Mouse (Mus musculus) liver (tissue): Measurements from ENCODE around the gene Prkaca.
A peak's percentile ranks its signal among the peaks of the same experiment; 100 is the strongest.

Experiments used
- DNase-seq: peaks from one replicate; pipeline ENCODE4 v3.0.0-alpha.2; 2020; ENCODE audit warnings: mixed read lengths

Prkaca gene

DNA sequence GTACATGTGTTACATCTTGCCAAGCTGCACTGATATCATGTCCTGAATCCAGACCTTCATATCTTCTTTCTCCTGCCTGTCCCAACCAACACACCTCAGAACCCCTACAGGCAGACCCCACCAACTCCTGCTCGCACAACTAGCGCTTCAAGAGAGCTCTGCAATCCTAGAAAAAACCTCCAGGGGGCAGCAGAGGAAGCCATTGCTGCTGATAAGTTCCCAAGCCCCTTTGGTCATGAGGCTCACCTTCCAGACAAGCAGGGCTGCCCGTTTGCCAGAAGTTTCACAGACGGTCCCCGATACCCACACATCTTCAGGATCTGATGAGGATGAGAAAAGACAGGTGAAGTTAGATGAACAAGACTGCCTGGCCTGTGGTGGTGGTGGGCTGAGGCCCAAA lies 66.3 kb downstream of the Prkaca start:
- DNase-seq = peak; percentile 66

DNA sequence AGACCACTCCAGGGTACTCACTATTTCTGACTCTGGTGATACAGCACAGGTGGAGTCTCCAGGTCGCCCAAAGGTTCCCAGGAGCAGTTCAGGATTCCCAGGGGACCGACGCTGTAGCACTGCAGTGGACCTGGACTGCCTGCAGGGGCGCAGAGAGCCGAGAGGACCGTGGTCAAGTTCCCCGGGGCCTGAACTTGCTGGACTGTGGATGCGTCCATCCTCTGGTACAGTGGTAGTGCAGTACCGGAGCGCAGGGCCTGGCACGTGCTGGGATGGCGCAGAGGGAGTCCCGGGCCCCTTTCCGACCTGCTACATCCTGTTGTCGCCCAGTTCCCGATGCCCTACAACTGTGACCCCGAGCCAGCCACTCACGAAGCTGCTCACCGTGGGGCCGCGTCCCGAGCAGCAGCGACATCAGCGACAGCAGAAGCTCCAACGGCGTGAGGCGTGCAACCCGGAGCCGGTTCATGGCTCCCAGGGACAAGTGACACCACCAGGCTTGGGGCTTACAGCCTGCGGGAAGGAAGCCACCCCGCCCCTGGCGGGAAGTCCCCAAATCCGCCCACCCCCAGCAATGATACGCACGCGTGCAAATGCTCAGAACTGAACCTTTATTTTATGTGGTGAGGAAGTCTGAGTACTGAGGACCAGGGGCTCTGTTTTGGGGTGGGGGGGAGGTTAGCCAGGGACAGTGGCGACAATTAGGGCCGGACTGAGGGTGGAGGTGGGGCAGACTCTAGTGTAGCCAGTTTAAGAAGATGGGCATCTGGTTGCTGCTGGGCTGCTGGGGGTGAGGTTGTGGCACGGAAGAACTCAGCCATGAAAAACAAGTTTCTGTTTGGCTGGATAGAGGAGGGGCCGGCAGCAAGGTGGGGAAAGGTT lies 69.5 kb downstream of the Prkaca start, which contains the start of gene Il27ra:
Gene Il27ra (minus strand): TSS at position 524 of the 882 bp plus-strand sequence.
- peak; percentile 52 for DNase-seq

DNA sequence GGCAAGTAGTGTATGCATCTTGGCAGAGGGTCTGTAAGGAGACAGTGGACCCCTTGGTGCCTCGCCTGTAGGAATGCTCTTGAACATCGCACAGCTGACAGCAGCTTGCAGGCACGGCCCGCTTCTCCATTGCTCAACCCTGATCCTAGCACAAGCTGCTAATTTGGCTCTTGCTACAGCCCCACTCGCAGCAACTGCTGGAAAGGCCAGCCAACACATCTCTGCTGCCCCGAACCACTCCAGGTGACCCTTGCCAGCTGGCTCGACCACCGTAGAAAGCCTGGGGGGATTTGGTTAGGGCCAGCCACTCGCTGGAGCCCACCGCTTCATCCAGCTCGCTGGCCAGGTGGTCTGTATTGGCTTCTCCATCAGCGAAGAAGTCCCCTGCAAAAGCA lies 70.2 kb downstream of the Prkaca start:
- no peak for DNase-seq

DNA sequence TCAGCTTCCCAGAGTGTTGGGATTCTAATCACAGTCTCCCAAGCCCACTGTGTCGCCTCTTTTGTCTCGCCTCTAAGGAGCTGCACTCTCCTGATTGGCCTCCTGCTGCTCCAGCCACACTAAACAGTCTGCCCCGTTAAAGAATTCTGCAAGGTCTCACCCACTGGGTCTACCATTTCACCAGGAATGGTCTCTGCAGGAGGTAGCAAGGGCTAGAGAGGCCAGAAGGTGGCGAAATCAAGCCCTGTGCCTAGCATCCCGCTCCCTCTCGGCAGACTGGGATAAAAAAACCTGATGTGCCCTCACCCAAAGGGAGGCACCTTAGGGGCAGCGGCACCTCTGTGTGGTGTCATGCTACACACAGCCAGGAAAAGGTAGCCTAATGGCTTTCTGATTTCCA lies 71.3 kb downstream of the Prkaca start:
- no peak for DNase-seq

DNA sequence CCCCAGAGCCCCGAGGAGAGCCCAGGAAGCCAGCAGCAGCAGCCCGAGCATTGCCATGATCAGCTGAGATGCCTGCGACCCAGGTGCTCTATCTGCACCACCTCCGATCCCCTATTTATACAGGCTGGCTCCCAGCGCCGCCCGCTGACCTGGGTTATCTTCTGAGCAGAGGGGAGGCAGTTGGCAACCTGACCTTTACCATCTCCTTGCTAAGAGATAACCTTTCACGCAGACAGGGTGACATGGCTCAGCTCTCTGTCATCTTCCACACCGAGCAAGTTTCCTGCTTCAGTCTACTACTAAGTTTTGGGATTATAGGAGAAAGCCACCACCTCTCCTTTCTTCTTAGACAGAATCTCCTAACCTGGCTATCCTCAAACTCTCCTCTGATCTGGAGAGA lies 72.1 kb downstream of the Prkaca start, which contains the start of gene Rln3:
Gene Rln3 (minus strand): TSS at position 101 of the 400 bp plus-strand sequence.
- no peak for DNase-seq
